Mouse (Mus musculus) ES-E14 (cell line): ENCODE data around the gene Top3a.

Experiments used
- CHD2 ChIP-seq: IDR thresholded peaks from 2 replicates; pipeline ENCODE4 v1.6.1; 2014; ENCODE audit warnings: mild to moderate bottlenecking, low read depth, low read length, inconsistent platforms
- HCFC1 ChIP-seq: IDR thresholded peaks from 2 replicates; pipeline ENCODE4 v1.6.1; 2012; ENCODE audit warnings: low read length, inconsistent platforms, borderline replicate concordance; ENCODE audit not compliant: insufficient read depth
- MAFK ChIP-seq: IDR thresholded peaks from 2 replicates; pipeline ENCODE4 v1.6.1; 2014; ENCODE audit warnings: mild to moderate bottlenecking, low read depth, low read length, inconsistent platforms; ENCODE audit not compliant: insufficient read depth
- ZNF384 ChIP-seq: IDR thresholded peaks from 2 replicates; pipeline ENCODE4 v1.6.1; 2012; ENCODE audit warnings: low read depth, low read length, inconsistent platforms

DNA sequence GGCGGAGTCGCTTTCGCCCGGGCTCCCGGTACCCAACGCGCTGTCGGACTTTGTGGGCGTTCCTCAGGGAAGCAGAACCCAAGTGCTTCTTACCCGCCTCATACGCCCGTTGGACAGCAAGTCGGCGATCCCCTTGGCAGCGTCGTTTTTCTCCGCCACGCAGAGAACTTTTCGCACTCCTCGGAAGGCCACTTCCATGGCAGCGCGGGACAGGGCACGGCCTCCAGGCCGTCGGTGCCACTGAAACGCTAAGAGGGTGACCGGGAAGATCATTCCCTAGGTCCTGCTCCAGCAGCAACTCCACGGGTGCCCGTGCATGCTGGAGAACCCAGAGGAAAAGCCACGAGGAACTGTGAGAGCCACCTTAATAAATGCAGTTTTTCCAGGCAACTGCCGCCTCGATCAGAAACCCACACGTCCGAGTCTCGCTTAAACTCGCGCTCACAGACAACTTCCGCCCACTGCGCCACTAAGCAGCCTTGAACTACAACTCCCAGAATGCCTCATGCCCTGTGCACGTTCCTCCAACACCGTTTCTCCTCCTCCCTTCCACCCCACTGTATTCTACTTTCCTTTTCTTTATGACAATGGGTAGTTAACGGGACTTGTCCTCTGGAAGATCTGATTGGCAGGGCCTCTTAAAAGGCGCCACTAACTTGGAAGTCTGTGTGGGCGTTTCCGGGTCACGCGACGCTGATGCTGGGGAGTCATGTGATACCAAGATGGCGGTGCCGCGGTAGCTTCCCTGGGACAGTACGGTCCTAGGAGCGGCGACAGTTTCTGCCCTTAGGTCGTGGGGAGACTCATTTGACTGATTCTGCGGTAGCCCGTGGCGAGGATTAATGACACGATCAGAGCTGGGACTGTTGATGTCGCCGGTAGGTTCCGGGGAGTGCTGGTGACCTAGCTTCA is at the start of gene Top3a, which contains the start of gene Smcr8:
- TF ChIP-seq MAFK = no peak
- TF ChIP-seq ZNF384 = no peak
- TF ChIP-seq HCFC1 = peak; percentile 97
- peak; percentile 84 for TF ChIP-seq CHD2
